Comparison of ENCODE assay signal across 7 mouse cellular contexts in the genomic region with DNA sequence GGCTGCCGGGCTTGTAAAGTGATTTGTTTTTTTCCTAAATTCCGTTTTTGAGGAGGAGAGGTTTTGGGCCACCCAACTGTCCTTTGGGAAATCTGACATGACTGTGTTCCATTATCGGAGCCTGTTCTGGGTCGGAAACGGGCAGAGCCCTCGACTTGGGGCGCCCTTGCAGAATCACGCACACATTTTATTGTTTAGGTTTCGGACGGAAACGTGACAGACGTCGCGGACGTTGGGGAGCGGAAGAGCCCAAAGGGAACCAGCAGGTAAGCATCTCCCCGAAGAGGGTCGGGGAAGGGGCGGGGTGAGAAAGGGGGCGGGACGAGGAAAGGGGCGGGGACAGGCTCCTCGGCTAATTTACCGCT. TPM values are rescaled to one million over a fixed set of nuclear protein-coding genes. Genes with fewer than 3 reads are reported as not detected.
DNase-seq lines count a peak whose midpoint lies in the region; ATAC-seq and TF ChIP-seq lines count a peak whose summit lies in the region.

No protein-coding gene starts in this region.

- TF ChIP-seq CTCF in lung, postnatal 0 days (IDR thresholded peaks at IDR 0.05), result no peak

- peak overlapping the region; percentile 79 for H3K4me3 ChIP-seq in lung, postnatal 0 days (ENCODE audit: low read depth, low read length)
- peak overlapping the region; percentile 71 for H3K4me3 ChIP-seq in forebrain, embryonic 11.5 days (ENCODE audit: low read depth, low read length)
- peak overlapping the region; percentile 82 for H3K4me3 ChIP-seq in limb, embryonic 13.5 days
- peak overlapping the region; percentile 78 for H3K4me3 ChIP-seq in stomach, embryonic 14.5 days (ENCODE audit: low read depth, low read length)

- DNase-seq in lung, postnatal 0 days (ENCODE audit: low spot score), result no peak
- DNase-seq in lung, adult 18-20 months, result no peak
- DNase-seq in forebrain, embryonic 11.5 days (ENCODE audit: low spot score), result no peak
- no peak for DNase-seq in gastrocnemius, postnatal 10 days
- no peak for DNase-seq in right cerebral cortex, postnatal 14 days

- H3K9ac ChIP-seq in lung, postnatal 0 days (replicated peaks; ENCODE audit: low read depth), result 0 out of 2 replicates have a peak overlapping the region, but pooled peaks have one; percentile 2
- H3K9ac ChIP-seq in forebrain, embryonic 11.5 days (ENCODE audit: low read length), result peak overlapping the region; percentile 33; the same call in 1 of the 2 replicates
- H3K9ac ChIP-seq in limb, embryonic 13.5 days, result peak overlapping the region; percentile 53
- peak overlapping the region; percentile 46 for H3K9ac ChIP-seq in stomach, embryonic 14.5 days (replicated peaks; ENCODE audit: low read depth, low read length)

- H3K4me2 ChIP-seq in lung, postnatal 0 days (replicated peaks; ENCODE audit: low read depth, low read length), result peak overlapping the region; percentile 70
- peak overlapping the region; percentile 54 for H3K4me2 ChIP-seq in forebrain, embryonic 11.5 days (ENCODE audit: low read depth, low read length, severe bottlenecking)
- peak overlapping the region; percentile 81 for H3K4me2 ChIP-seq in limb, embryonic 13.5 days (replicated peaks)
- peak overlapping the region; percentile 53 for H3K4me2 ChIP-seq in stomach, embryonic 14.5 days (replicated peaks; ENCODE audit: low read depth, low read length)

- no peaks in the 10 kb centered on the region for H3K9me3 ChIP-seq in lung, postnatal 0 days (ENCODE audit: low read length)
- no peaks in the 10 kb centered on the region for H3K9me3 ChIP-seq in forebrain, embryonic 11.5 days (ENCODE audit: control insufficient read depth, low read length)
- H3K9me3 ChIP-seq in limb, embryonic 13.5 days, result no peaks in the 10 kb centered on the region
- H3K9me3 ChIP-seq in stomach, embryonic 14.5 days (ENCODE audit: control insufficient read depth, low read depth, low read length), result no peaks in the 10 kb centered on the region

- under 1% methylated on average over 22 of the region's 24 CpGs for WGBS in lung, postnatal 0 days
- 1% methylated on average over 18 of the region's 24 CpGs for WGBS in forebrain, embryonic 11.5 days
- WGBS in limb, embryonic 13.5 days, result under 1% methylated on average over 24 of the region's 24 CpGs
- WGBS in stomach, embryonic 14.5 days, result under 1% methylated on average over 24 of the region's 24 CpGs

- no peak for TF ChIP-seq EP300 in lung, postnatal 0 days (IDR thresholded peaks at IDR 0.05)

- H3K27me3 ChIP-seq in lung, postnatal 0 days (replicated peaks; ENCODE audit: insufficient read depth, low read length), result no peaks in the 10 kb centered on the region
- H3K27me3 ChIP-seq in forebrain, embryonic 11.5 days (ENCODE audit: control insufficient read depth, insufficient read depth, low read length), result no peaks in the 10 kb centered on the region
- no peaks in the 10 kb centered on the region for H3K27me3 ChIP-seq in limb, embryonic 13.5 days
- H3K27me3 ChIP-seq in stomach, embryonic 14.5 days (ENCODE audit: control insufficient read depth, insufficient read depth, low read length), result no peaks in the 10 kb centered on the region

- H3K4me1 ChIP-seq in lung, postnatal 0 days (ENCODE audit: insufficient read depth, low read depth, low read length), result peaks cover 8% of the 10 kb centered on the region; the same call in 1 of the 2 replicates
- H3K4me1 ChIP-seq in forebrain, embryonic 11.5 days (replicated peaks; ENCODE audit: control insufficient read depth, insufficient read depth, low read length), result peaks cover 2% of the 10 kb centered on the region; the same call in 1 of the 2 replicates
- peaks cover 12% of the 10 kb centered on the region for H3K4me1 ChIP-seq in limb, embryonic 13.5 days
- peaks cover 7% of the 10 kb centered on the region; the same call in 1 of the 2 replicates for H3K4me1 ChIP-seq in stomach, embryonic 14.5 days (ENCODE audit: control insufficient read depth, insufficient read depth, low read length)

- H3K27ac ChIP-seq in lung, postnatal 0 days (ENCODE audit: low read length), result peak overlapping the region; percentile 96; the same call in 1 of the 2 replicates
- H3K27ac ChIP-seq in forebrain, embryonic 11.5 days (ENCODE audit: low read depth, low read length), result peak overlapping the region; percentile 55; the same call in 1 of the 2 replicates
- no peak overlapping the region for H3K27ac ChIP-seq in limb, embryonic 13.5 days
- H3K27ac ChIP-seq in stomach, embryonic 14.5 days (ENCODE audit: low read length), result peak overlapping the region; percentile 56

- ATAC-seq in lung, postnatal 0 days, result no peak
- no peak; the same call in 1 of the 2 replicates for ATAC-seq in forebrain, embryonic 11.5 days (replicated peaks; ENCODE audit: low FRiP score)
- no peak for ATAC-seq in limb, embryonic 13.5 days (ENCODE audit: low FRiP score, low read depth)
- no peak for ATAC-seq in stomach, embryonic 14.5 days (ENCODE audit: insufficient number of reproducible peaks, insufficient read depth, low FRiP score, low read depth)

- H3K36me3 ChIP-seq in lung, postnatal 0 days (ENCODE audit: insufficient read depth, low read length), result no peaks in the 10 kb centered on the region
- H3K36me3 ChIP-seq in forebrain, embryonic 11.5 days (ENCODE audit: control insufficient read depth, insufficient read depth, low read length), result no peaks in the 10 kb centered on the region
- peaks cover 29% of the 10 kb centered on the region for H3K36me3 ChIP-seq in limb, embryonic 13.5 days
- H3K36me3 ChIP-seq in stomach, embryonic 14.5 days (ENCODE audit: control insufficient read depth, insufficient read depth, low read length), result peaks cover 7% of the 10 kb centered on the region; the same call in 1 of the 2 replicates

RNA-seq across cellular contexts. Expression of gene Setx, which starts 0.6 kb away (rescaled TPM):
- polyA plus RNA-seq in lung, postnatal 0 days (2015; fragmentation: Nextera tagmentation; extraction: Ambion mirVana), result 5.7 and 6.6 TPM in 2 replicates
- polyA plus RNA-seq in forebrain, embryonic 11.5 days (2014; fragmentation: Nextera tagmentation; extraction: Ambion mirVana), result 11.2 and 12.2 TPM in 2 replicates
- polyA plus RNA-seq in limb, embryonic 13.5 days (2015; fragmentation: Nextera tagmentation; extraction: Ambion mirVana), result 9.8 and 11.1 TPM in 2 replicates
- polyA plus RNA-seq in stomach, embryonic 14.5 days (2014; fragmentation: Nextera tagmentation; extraction: Ambion mirVana), result 18.3 and 21.7 TPM in 2 replicates
- total RNA-seq in gastrocnemius, postnatal 10 days (2021), result 10 to 100 TPM; 27.6 to 29.2 TPM

Comparison
In these comparisons a context has a peak if more than half of its experiments do, and no peak if none do; other contexts are left out.
1. H3K9ac ChIP-seq: peak in every context shown above with its lines; median percentile 53 in limb, embryonic 13.5 days; 46 in stomach, embryonic 14.5 days; 33 in forebrain, embryonic 11.5 days; 2 in lung, postnatal 0 days.